Mouse (Mus musculus) limb, embryonic 12.5 days (tissue): ENCODE data around the gene Dnajb13. TPM values are rescaled to one million over a fixed set of nuclear protein-coding genes. Genes with fewer than 3 reads are reported as not detected.

Experiments
- ATAC-seq: fragments of 200-750 bp; cut with Nextera tagmentation; 2 replicates; pipeline ENCODE4 v1.8.0; 2017; ENCODE audit warnings: low read depth, moderate TSS enrichment; ENCODE audit not compliant: insufficient number of reproducible peaks, insufficient read depth, low FRiP score, low TSS enrichment
- H3K27ac ChIP-seq: fragments of 300-500 bp; sonication (generic); 2 replicates; pipeline ENCODE4 v1.5.1; 2016; ENCODE audit warnings: mild to moderate bottlenecking, moderate library complexity
- H3K27me3 ChIP-seq: fragments of 300-500 bp; sonication (generic); 2 replicates; pipeline ENCODE4 v1.6.1; 2016; ENCODE audit warnings: mild to moderate bottlenecking, moderate library complexity
- H3K36me3 ChIP-seq: fragments of 300-500 bp; sonication (generic); 2 replicates; pipeline ENCODE4 v1.6.1; 2016; ENCODE audit warnings: mild to moderate bottlenecking, moderate library complexity
- H3K4me1 ChIP-seq: fragments of 300-500 bp; sonication (generic); replicated peaks from 2 replicates; pipeline ENCODE4 v1.6.1; 2016
- H3K4me2 ChIP-seq: fragments of 300-500 bp; sonication (generic); 2 replicates; pipeline ENCODE4 v1.6.1; 2016; ENCODE audit warnings: mild to moderate bottlenecking, moderate library complexity
- H3K4me3 ChIP-seq: fragments of 300-500 bp; sonication (generic); replicated peaks from 2 replicates; pipeline ENCODE4 v1.5.1; 2016; ENCODE audit warnings: mild to moderate bottlenecking
- H3K9ac ChIP-seq: fragments of 300-500 bp; sonication (generic); replicated peaks from 2 replicates; pipeline ENCODE4 v1.6.1; 2016; ENCODE audit warnings: mild to moderate bottlenecking, moderate library complexity
- H3K9me3 ChIP-seq: fragments of 300-500 bp; sonication (generic); 2 replicates; pipeline ENCODE4 v1.6.1; 2016; ENCODE audit warnings: mild to moderate bottlenecking, moderate library complexity
- WGBS: fragments of 180-500 bp; shearing (Covaris S2); methylation state at CpG from one replicate; pipeline ENCODE4 v1.1.7; 2016; 5-methylcytosine and 5-hydroxymethylcytosine counted together
- polyA plus RNA-seq: library from polyadenylated mRNA; unstranded; fragments of >200 nt; fragmentation: Nextera tagmentation; extraction: Ambion mirVana; gene quantifications from 2 replicates; pipeline ENCODE4 v1.2.1, GENCODE M21; 2016

Dnajb13 gene
- polyA plus RNA-seq, 1 experiment from 2014 or later: 0.35 TPM

DNA sequence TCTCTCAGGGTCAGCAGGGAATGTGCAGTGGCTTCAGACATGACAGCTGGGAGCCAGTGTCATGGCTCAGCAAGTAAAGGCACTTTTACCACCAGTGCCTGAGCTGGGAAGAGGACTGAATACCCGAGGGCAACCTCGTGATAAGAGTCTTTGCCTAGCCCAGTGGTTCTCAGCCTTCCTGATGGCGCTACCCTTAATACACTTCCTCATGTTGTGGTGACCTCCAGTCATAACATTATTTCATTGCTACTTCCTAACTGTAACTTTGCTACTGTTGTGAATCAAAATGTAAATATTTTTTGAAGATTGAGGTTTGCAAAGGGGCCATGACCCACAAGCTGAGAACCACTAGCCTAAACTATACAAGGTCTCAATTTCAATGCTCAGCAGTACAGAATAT, 6.1 kb downstream of the Dnajb13 start:
- peaks cover 13% of the 10 kb centered on the region for H3K4me1 ChIP-seq
- H3K36me3 ChIP-seq: no peaks in the 10 kb centered on the region
- H3K4me3 ChIP-seq: no peak overlapping the region
- 51% methylated on average over 3 of the region's 3 CpGs for WGBS
- ATAC-seq: no peak
- no peak overlapping the region for H3K27ac ChIP-seq
- no peaks in the 10 kb centered on the region for H3K9me3 ChIP-seq
- peaks cover 14% of the 10 kb centered on the region; the same call in 1 of the 2 replicates for H3K27me3 ChIP-seq
- no peak overlapping the region for H3K9ac ChIP-seq
- H3K4me2 ChIP-seq: no peak overlapping the region

DNA sequence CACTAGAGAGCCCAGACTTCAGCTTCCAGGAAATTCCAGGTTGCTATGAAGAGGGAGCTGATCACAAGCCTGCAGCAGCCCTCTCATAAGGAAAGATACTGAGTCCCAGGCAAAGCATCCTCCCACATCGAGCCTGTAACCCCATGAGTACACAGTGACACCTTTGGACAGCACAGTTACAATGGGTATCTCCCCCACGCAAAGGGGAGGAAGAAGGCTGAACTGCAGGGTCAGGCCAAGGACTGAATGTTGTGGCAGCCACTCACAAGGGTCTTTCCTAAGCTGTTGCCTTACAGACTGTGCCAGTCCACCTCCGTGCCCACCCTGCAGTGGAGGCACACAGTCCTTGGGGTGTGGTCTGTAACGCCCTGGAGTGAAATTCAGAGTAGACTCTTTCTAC, 8.3 kb downstream of the Dnajb13 start:
- Histone ChIP-seq H3K4me1 (peaks cover 13% of the 10 kb centered on the region), H3K4me3 (no peak overlapping the region), H3K27ac (no peak overlapping the region), H3K9ac (no peak overlapping the region), H3K4me2 (no peak overlapping the region), H3K36me3 (no peaks in the 10 kb centered on the region), H3K9me3 (no peaks in the 10 kb centered on the region), H3K27me3 (peaks cover 7% of the 10 kb centered on the region; the same call in 1 of the 2 replicates)
- ATAC-seq: no peak
- WGBS: 75% methylated on average over 4 of the region's 4 CpGs

DNA sequence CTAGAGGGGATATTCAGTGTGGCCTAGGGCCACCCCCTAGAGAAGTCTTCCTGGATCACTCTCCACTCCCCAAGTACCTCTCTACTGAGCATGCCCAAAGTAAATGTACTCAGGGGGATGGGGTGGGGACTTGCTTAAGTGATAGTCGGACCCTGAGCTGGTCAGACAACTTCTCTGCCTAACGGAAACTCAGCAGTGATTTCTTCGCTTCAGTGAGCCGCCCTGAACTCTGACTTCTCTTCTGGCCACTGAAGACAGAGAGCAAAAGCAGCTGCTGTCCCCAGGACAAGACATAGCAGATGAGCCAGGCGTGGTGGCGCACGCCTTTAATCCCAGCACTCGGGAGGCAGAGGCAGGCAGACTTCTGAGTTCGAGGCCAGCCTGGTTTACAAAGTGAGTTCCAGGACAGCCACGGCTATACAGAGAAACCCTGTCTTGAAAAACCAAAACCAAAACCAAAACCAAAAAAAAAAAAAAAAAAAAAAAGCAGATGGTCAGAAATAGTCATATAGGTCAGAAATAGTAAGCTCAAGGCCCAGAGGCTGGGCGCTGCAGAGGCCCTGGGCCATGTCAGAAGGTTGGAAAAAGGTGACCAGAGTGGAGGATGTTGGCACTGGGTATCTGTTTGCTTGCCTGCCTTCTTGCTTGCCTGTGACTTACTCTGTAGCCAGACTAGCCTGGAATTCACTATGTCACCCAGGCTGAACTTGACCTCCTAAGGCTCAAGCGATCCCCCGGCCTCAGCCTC, 9.8 kb downstream of the Dnajb13 start:
- WGBS: 81% methylated on average over 13 of the region's 13 CpGs
- Histone ChIP-seq H3K4me3 (no peak overlapping the region), H3K9me3 (no peaks in the 10 kb centered on the region), H3K36me3 (peaks cover 5% of the 10 kb centered on the region), H3K9ac (no peak overlapping the region), H3K4me2 (no peak overlapping the region), H3K27me3 (no peaks in the 10 kb centered on the region), H3K27ac (no peak overlapping the region), H3K4me1 (peaks cover 13% of the 10 kb centered on the region)
- ATAC-seq: no peak

DNA sequence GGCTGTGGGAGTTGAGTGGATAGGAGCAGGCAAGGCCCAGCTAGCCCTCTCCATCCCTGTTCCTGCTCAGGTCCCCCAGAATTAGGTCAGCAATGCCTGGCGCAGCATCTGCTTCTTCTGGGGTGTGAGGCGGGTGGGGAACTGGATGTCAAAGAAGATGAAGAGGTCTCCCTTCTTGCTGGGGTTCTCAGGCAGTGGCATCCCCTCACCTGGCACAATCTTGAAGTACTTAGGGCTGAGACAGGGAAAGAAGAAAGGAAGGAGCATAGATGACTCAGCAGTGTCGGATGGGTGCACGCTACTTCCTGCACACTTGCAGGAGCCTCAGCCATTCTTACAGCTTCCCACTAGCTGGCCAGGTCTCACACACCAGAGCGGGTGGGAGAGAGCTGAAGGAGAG, 11.7 kb downstream of the Dnajb13 start:
- Histone ChIP-seq H3K27ac (no peak overlapping the region), H3K27me3 (no peaks in the 10 kb centered on the region; the same call in 1 of the 2 replicates)
- 84% methylated on average over 5 of the region's 5 CpGs for WGBS

DNA sequence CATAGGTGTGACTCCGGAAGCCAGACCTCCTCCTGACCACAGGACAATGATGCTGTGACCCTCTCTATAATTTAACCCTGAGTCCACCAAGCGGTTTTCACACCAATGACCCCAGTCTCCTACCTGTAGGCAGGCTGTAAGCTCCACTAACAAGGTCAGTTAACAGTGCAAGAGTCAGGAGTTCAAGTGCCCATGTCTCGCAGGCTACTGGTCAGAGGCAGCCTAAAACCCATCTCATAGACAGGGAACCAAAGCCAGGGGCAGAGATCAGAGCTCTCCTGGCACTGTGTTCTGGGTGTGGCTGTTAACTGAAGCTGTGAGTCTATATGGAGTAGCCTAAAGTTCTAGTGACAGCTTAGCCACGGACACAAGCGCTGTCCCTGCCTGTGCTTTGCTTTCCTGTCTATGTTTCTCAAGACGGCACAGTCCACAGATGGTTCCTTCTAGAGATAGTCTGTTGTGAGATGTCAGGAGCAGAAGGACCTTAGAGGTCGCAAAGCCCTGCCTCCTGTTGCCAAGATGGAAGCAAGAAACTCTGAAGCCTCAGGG, 12.3 kb downstream of the Dnajb13 start:
- no peaks in the 10 kb centered on the region for H3K9me3 ChIP-seq
- no peak for ATAC-seq
- no peak overlapping the region for H3K4me3 ChIP-seq
- no peak overlapping the region for H3K9ac ChIP-seq
- H3K27ac ChIP-seq: no peak overlapping the region
- 82% methylated on average over 7 of the region's 7 CpGs for WGBS
- H3K27me3 ChIP-seq: no peaks in the 10 kb centered on the region; the same call in 1 of the 2 replicates
- peaks cover 30% of the 10 kb centered on the region for H3K36me3 ChIP-seq
- no peaks in the 10 kb centered on the region for H3K4me1 ChIP-seq
- no peak overlapping the region for H3K4me2 ChIP-seq

More for the DNA sequence above, 11.7 kb downstream of the Dnajb13 start:
- peaks cover 23% of the 10 kb centered on the region for H3K36me3 ChIP-seq
- no peak overlapping the region for H3K4me2 ChIP-seq
- no peak for ATAC-seq
- no peak overlapping the region for H3K4me3 ChIP-seq
- no peak overlapping the region for H3K9ac ChIP-seq
- H3K9me3 ChIP-seq: no peaks in the 10 kb centered on the region
- peaks cover 5% of the 10 kb centered on the region; the same call in 1 of the 2 replicates for H3K4me1 ChIP-seq

DNA sequence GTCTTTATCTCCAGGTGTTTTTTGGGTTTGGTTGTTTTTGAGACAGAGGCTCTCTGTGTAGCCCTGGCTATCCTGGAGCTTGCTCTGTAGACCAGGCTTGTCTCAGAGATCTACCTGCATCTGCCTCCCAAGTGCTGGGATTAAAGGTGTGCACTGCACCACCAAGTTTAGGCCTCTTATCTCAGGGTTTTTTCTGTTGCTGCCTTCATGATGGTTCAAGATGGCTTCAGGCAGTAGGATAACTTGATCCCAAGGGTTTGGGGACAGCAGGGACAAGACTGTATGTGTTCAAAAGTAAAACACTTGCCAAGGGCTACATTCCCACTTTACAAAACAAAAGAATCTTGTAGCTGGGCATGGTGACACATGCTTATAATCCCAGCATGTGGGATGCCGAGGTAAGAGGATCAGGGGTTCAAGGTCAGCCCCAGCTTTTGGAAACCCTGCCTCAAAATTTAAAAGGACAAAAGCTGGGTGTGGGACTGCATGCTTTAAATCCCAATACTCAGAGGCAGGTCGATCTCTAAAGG, 12.9 kb downstream of the Dnajb13 start:
- 73% methylated on average over 2 of the region's 2 CpGs for WGBS
- no peak overlapping the region for H3K4me3 ChIP-seq
- no peaks in the 10 kb centered on the region for H3K9me3 ChIP-seq
- H3K27ac ChIP-seq: no peak overlapping the region
- no peak overlapping the region for H3K9ac ChIP-seq
- no peak for ATAC-seq
- H3K36me3 ChIP-seq: peaks cover 35% of the 10 kb centered on the region
- H3K4me2 ChIP-seq: no peak overlapping the region
- peaks cover under 1% of the 10 kb centered on the region; the same call in 1 of the 2 replicates for H3K4me1 ChIP-seq
- H3K27me3 ChIP-seq: no peaks in the 10 kb centered on the region; the same call in 1 of the 2 replicates

DNA sequence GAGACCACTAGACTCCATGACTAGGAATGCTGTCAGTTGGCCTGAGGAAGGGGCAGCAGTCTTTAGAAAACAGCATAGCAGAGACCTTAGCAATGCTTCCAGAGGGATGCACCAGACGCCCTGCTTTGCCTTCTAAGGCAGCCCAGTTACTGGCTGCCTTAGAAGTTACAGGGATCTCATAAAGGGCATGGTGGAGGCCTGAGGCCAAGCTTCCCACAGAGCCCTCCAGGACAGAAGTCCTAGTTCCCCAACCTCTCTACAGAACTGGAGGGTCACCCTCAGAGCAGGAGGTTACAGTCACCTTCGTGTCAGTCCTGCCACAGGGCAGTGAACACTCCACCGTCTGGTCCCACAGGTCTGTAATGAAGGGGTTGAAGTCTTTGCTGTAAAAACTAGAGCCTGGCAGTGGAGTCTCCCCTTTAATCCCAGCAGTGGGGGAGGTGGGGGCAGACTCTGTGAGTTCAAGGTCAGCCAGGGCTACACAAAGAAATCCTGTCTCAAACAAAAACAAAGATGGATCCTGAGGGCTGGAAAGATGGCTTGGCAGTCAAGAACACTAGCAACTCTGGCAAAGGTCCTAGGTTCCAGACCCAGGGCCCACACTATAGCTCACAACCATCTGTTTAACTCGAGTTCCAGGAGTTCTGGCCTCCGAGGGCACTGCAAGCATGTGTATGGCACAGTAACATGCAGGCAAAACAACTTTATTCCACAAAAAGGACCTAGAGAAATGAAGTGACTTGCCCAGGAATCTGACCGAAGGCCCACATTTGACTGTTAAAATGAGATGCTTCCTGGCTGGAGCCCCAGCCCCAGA, 13.5 kb downstream of the Dnajb13 start:
- Histone ChIP-seq H3K4me2 (no peak overlapping the region), H3K36me3 (peaks cover 38% of the 10 kb centered on the region), H3K4me3 (no peak overlapping the region), H3K9me3 (no peaks in the 10 kb centered on the region), H3K9ac (no peak overlapping the region), H3K27me3 (no peaks in the 10 kb centered on the region; the same call in 1 of the 2 replicates), H3K4me1 (peaks cover 7% of the 10 kb centered on the region), H3K27ac (no peak overlapping the region)
- ATAC-seq: no peak
- 67% methylated on average over 6 of the region's 6 CpGs for WGBS

DNA sequence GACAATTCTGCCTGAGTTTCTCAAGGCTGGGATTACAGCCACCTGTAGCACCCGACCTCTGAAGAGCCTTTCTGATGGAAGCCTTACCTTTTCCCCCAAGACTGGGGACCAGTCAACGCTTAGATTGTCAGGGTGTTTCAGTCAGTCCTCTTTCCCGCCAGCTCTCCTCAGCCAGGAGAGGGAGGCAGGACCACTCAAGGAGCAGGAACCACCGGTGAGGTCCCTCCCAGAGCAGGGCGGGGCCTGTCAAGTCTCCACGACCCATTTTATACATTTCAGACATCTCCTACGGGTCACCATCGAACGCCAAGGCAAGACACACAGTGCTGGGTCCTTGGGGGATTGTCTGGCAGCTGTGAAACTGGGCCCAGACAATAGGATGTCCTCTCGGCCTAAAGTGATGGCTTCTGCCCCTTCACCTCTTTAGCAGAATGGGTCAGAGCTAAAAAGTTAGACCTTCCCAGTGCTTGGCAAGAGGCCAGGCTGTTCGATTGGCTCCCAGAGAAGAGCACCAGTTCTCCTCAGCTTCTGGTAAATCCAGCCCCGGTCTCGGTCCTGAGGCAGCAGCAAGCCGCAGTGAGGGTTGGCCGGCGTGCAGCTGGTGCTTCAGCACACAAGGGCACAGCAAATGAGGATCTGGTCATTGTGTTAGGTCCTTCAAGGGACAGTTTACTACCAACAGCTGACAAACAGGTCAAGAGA, 14.3 kb downstream of the Dnajb13 start:
- Histone ChIP-seq H3K27ac (no peak overlapping the region), H3K4me2 (no peak overlapping the region), H3K27me3 (no peaks in the 10 kb centered on the region; the same call in 1 of the 2 replicates), H3K36me3 (peaks cover 38% of the 10 kb centered on the region), H3K4me3 (no peak overlapping the region), H3K9ac (no peak overlapping the region), H3K4me1 (peaks cover 15% of the 10 kb centered on the region), H3K9me3 (no peaks in the 10 kb centered on the region)
- ATAC-seq: no peak
- 70% methylated on average over 16 of the region's 16 CpGs for WGBS

DNA sequence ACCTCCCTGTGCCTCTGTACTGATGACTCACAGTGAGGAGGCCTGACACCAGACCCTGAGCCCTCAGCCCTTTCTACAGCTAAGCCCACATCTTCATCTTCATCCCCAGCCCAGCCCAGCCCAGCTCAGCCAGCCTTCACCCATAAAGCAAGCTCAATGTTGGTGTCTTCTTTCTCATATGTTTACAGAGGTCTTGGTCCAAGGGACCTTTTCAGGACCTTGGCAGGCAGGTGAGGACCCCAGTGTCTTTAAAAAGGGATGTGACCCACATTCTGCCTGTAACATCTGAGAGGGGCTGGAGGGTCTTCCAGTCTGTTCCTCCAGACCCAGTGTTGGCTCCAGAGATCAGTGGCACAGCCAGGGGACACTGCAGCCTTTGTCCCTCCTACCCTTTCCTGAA, 15.3 kb downstream of the Dnajb13 start:
- no peak overlapping the region for H3K27ac ChIP-seq
- H3K4me1 ChIP-seq: peaks cover 25% of the 10 kb centered on the region
- no peak overlapping the region for H3K4me3 ChIP-seq
- no peaks in the 10 kb centered on the region for H3K9me3 ChIP-seq
- H3K9ac ChIP-seq: no peak overlapping the region
- peaks cover 38% of the 10 kb centered on the region for H3K36me3 ChIP-seq
- H3K4me2 ChIP-seq: no peak overlapping the region
- no peak for ATAC-seq
- H3K27me3 ChIP-seq: no peaks in the 10 kb centered on the region; the same call in 1 of the 2 replicates

DNA sequence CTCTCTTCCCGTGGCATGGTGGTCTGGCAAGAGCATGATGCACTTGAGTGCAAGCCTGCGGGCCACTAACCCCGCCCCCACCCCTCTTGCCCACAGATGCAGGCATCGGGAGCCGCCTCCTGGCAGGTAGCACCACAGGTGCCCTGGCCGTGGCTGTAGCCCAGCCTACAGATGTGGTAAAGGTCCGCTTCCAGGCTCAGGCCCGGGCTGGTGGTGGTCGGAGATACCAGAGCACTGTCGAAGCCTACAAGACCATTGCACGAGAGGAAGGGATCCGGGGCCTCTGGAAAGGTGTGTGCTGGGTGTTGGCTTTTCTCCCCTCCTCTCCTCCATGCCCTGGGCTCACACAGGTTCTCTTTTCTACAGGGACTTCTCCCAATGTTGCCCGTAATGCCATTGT, 16.8 kb downstream of the Dnajb13 start:
- Histone ChIP-seq H3K27ac (no peak overlapping the region), H3K4me2 (no peak overlapping the region), H3K9me3 (no peaks in the 10 kb centered on the region), H3K4me3 (no peak overlapping the region), H3K36me3 (peaks cover 38% of the 10 kb centered on the region), H3K9ac (no peak overlapping the region), H3K27me3 (no peaks in the 10 kb centered on the region; the same call in 1 of the 2 replicates), H3K4me1 (peaks cover 40% of the 10 kb centered on the region)
- WGBS: 91% methylated on average over 13 of the region's 13 CpGs
- ATAC-seq: no peak
